Mouse (Mus musculus): Measurements from ENCODE around the gene Trim65. TPM values are rescaled to one million over a fixed set of nuclear protein-coding genes. Genes with fewer than 3 reads are reported as not detected.
"Not testable (repeated sequence)": the region's sequence is repeated elsewhere in the genome, so short reads cannot be mapped to it uniquely, and the experiment has no call there.

Trim65 gene
- polyA plus RNA-seq, 1 experiment from 2014 or later = 3.3 TPM

DNA sequence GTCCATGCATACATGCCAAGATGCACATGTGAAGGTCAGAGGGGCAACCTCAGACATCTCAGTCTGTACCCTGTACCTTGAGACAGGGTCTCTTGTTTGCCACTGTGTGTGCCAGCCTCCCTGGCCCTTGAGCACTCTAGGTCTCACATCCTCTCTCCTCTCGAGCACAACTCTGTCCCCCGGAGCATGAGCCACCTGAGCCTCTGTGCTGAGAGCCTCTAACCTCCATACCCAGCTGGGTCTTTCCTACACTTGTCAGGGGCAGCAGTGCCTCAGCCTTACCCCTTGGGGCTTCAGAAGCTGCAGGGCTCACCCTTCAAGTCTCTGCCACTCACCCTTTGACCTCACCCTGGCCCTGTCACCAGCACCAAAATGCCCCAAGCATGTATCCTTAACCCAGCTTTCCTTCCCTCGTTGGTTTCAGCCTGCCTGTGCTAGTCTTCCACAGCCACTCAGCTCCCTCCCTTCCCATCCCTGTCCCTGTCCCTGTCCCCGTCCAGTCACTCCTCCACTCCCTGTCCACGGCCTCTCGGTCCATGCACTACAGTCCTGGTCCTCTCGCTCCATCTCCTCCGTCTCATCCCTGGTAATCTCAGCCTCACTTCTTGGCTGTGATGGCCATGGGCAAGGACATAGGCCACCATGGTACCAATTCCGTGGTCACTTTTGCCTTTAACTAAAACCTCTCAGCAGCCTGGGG lies 1.7 kb downstream of the Trim65 start:
- H3K36me3 ChIP-seq (ENCODE audit: control insufficient read depth, insufficient read depth, low read length) = peaks cover 6% of the 10 kb centered on the region; the same call in 1 of the 2 replicates
- peak overlapping the region; percentile 10; the same call in 1 of the 2 replicates for H3K4me3 ChIP-seq (ENCODE audit: low read depth, low read length)

DNA sequence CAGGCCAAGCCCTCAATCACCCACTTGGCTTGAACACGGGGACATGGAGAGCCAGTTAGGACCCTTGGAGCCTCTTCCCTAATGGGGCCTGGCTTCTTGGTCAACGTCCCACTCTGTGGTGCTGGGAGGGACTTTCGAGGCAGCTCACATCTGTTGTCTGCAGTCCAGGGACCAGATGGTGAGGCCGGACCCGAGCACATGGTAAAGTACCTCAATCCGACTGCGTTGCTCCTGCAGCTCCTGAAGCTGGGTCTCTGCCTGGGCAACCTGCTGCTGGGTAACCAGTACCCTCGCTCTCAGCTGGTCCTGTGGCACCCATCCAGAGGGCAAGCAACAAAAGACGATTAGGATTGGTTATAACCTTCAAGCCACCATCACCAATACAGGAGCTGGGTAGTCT lies 2.9 kb downstream of the Trim65 start:
- TF ChIP-seq CTCF (IDR thresholded peaks at IDR 0.05; ENCODE audit: low read depth) (no peak), EP300 (optimal IDR thresholded peaks at IDR 0.05) (no peak)
- no peaks in the 10 kb centered on the region for H3K27me3 ChIP-seq (ENCODE audit: control insufficient read depth, insufficient read depth, low read length)
- no peak overlapping the region for H3K4me3 ChIP-seq (ENCODE audit: low read depth, low read length)
- H3K36me3 ChIP-seq (ENCODE audit: control insufficient read depth, insufficient read depth, low read length) = peaks cover 8% of the 10 kb centered on the region; the same call in 1 of the 2 replicates
- H3K4me2 ChIP-seq (replicated peaks; ENCODE audit: low read depth) = 0 out of 2 replicates have a peak overlapping the region, but pooled peaks have one; percentile 27
- ATAC-seq (ENCODE audit: low FRiP score, low TSS enrichment) (no peak), DNase-seq (ENCODE audit: low spot score) (no peak)
- no peaks in the 10 kb centered on the region for H3K9me3 ChIP-seq (ENCODE audit: control insufficient read depth, low read length)
- no peak overlapping the region for H3K9ac ChIP-seq (ENCODE audit: low read length)
- WGBS = 55% methylated on average over 9 of the region's 9 CpGs
- peak overlapping the region; percentile 8; the same call in 1 of the 2 replicates for H3K27ac ChIP-seq (replicated peaks)
- peaks cover 11% of the 10 kb centered on the region for H3K4me1 ChIP-seq (replicated peaks; ENCODE audit: control insufficient read depth, insufficient read depth)

More for the DNA sequence above, 1.7 kb downstream of the Trim65 start:
- 83% methylated on average over 9 of the region's 9 CpGs for WGBS
- ATAC-seq (ENCODE audit: low FRiP score, low TSS enrichment) = no peak
- Histone ChIP-seq H3K27me3 (ENCODE audit: control insufficient read depth, insufficient read depth, low read length) (no peaks in the 10 kb centered on the region), H3K4me1 (replicated peaks; ENCODE audit: control insufficient read depth, insufficient read depth) (peaks cover 11% of the 10 kb centered on the region), H3K9me3 (ENCODE audit: control insufficient read depth, low read length) (no peaks in the 10 kb centered on the region), H3K4me2 (replicated peaks; ENCODE audit: low read depth) (peak overlapping the region; percentile 69), H3K9ac (ENCODE audit: low read length) (peak overlapping the region; percentile 76), H3K27ac (replicated peaks) (0 out of 2 replicates have a peak overlapping the region, but pooled peaks have one; percentile 97)
- DNase-seq (ENCODE audit: low spot score) = no peak
- TF ChIP-seq EP300 (optimal IDR thresholded peaks at IDR 0.05) (no peak), CTCF (IDR thresholded peaks at IDR 0.05; ENCODE audit: low read depth) (no peak)

DNA sequence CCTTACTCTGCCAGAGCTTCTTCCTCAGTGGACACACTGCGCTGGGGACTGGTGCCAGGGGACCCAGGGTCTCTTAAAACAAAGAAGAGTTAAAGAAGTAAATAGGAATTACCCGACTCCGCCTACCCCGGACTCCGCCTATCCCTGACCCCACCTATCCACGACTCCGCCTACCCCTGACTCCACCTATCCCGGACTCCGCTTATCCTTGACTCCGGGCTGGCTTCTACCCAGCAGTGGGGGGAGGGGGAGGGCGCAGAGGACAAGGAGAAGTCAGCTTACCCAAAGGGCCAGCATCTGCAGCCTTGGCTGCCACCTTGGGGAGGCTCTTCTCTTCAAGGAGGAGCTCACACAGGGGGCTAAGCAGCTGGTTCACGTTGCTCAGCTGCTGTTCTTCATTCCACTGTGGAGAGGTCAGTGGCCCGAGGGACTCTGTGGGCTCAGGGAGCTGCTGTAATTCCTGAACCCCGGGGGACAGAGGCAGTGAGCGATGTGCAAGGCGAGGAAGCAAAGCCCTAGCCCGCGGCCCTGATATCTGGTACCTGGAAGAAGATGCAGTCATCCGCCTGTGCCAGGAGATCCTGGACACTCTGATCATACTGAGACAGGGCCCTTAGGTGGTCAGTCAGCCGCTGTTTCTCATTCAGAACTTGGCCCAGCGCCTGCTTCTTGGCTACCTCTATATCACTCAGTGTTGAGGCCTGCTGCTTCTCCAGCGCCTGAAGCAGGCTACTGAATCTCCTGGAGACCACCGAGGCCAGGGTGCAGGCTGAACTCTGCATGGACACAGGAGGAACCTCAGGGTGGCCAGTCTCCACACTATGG lies 3.6 kb downstream of the Trim65 start, which contains the start of gene Trim47:
TSS of gene Trim47 (minus strand) at position 55 of the 825 bp plus-strand sequence.
- H3K9ac ChIP-seq (ENCODE audit: low read length) = peak within 1 kb of the TSS; percentile 18
- H3K36me3 ChIP-seq (ENCODE audit: control insufficient read depth, insufficient read depth, low read length) = peaks cover 9% of the 10 kb centered on the region; the same call in 1 of the 2 replicates
- DNase-seq (ENCODE audit: low spot score) = peak; percentile 92
- H3K27me3 ChIP-seq (ENCODE audit: control insufficient read depth, insufficient read depth, low read length) = no peaks in the 10 kb centered on the region
- H3K27ac ChIP-seq (replicated peaks) = peak within 1 kb of the TSS; percentile 8; the same call in 1 of the 2 replicates
- H3K4me2 ChIP-seq (replicated peaks; ENCODE audit: low read depth) = peak within 1 kb of the TSS; percentile 27
- H3K4me1 ChIP-seq (replicated peaks; ENCODE audit: control insufficient read depth, insufficient read depth) = peaks cover 11% of the 10 kb centered on the region
- WGBS = 31% methylated on average over 23 of the region's 23 CpGs
- no peak within 1 kb of the TSS; the same call in 1 of the 2 replicates for H3K4me3 ChIP-seq (ENCODE audit: low read depth, low read length)
- H3K9me3 ChIP-seq (ENCODE audit: control insufficient read depth, low read length) = no peaks in the 10 kb centered on the region
- TF ChIP-seq EP300 (optimal IDR thresholded peaks at IDR 0.05) = no peak
- TF ChIP-seq CTCF (IDR thresholded peaks at IDR 0.05; ENCODE audit: low read depth) = peak; percentile 36
- ATAC-seq (ENCODE audit: low FRiP score, low TSS enrichment) = peak; percentile 47

DNA sequence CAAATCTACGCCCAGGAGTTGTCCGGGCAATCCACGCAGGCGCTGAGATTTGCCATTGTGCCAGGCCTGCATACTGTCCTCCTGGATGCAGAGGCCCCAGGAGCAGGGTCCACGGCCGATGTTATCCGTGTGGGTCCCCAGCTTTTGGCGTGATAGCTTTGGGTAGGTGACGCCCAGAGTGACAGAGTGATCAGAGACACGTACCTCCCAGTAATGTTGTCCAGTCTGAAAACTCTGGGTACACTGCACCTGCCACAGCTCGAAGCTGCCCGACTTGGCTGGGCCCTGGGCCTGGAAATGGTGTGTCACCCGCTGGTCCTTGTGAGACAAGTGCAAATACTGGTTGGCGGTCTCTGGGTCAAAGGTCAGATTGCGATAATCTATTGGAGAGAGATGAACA lies 4.7 kb downstream of the Trim65 start:
- peaks cover 8% of the 10 kb centered on the region; the same call in 1 of the 2 replicates for H3K36me3 ChIP-seq (ENCODE audit: control insufficient read depth, insufficient read depth, low read length)
- TF ChIP-seq CTCF (IDR thresholded peaks at IDR 0.05; ENCODE audit: low read depth) (no peak), EP300 (optimal IDR thresholded peaks at IDR 0.05) (no peak)
- H3K4me2 ChIP-seq (replicated peaks; ENCODE audit: low read depth) = no peak overlapping the region
- H3K27ac ChIP-seq (replicated peaks) = no peak overlapping the region
- DNase-seq (ENCODE audit: low spot score) (no peak), ATAC-seq (ENCODE audit: low FRiP score, low TSS enrichment) (no peak)
- no peaks in the 10 kb centered on the region for H3K9me3 ChIP-seq (ENCODE audit: control insufficient read depth, low read length)
- no peak overlapping the region for H3K9ac ChIP-seq (ENCODE audit: low read length)
- 94% methylated on average over 15 of the region's 15 CpGs for WGBS
- peaks cover 11% of the 10 kb centered on the region for H3K4me1 ChIP-seq (replicated peaks; ENCODE audit: control insufficient read depth, insufficient read depth)
- H3K27me3 ChIP-seq (ENCODE audit: control insufficient read depth, insufficient read depth, low read length) = no peaks in the 10 kb centered on the region
- no peak overlapping the region for H3K4me3 ChIP-seq (ENCODE audit: low read depth, low read length)

DNA sequence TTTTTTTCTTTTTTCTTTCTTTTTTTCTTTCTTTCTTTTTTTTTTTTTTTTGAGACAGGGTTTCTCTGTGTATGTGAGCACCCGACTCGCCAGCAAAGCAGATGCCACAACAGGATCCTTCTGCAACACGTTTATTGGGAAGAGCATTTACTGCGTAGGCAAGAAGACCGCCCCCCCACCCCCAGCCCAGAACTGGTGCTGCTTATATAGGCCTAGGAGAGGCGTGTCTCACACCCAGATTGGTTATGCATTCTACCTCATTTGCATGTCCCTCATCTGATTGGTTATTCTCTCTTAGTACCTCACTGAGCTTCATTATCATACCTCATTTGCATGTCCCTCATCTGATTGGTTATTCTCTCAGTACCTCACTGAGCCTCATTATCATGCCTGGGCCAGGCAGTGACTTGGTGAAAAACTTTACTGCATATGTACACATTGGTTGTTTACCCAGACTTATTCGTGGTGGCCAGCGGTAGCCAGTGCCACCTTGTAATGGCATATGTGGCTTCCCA lies 9.1 kb downstream of the Trim65 start:
- DNase-seq (ENCODE audit: low spot score); H3K27me3 ChIP-seq (ENCODE audit: control insufficient read depth, insufficient read depth, low read length); ATAC-seq (ENCODE audit: low FRiP score, low TSS enrichment); H3K9ac ChIP-seq (ENCODE audit: low read length); H3K4me1 ChIP-seq (replicated peaks; ENCODE audit: control insufficient read depth, insufficient read depth); H3K27ac ChIP-seq (replicated peaks); H3K9me3 ChIP-seq (ENCODE audit: control insufficient read depth, low read length); H3K4me3 ChIP-seq (ENCODE audit: low read depth, low read length); H3K36me3 ChIP-seq (ENCODE audit: control insufficient read depth, insufficient read depth, low read length); H3K4me2 ChIP-seq (replicated peaks; ENCODE audit: low read depth): not testable (repeated sequence)
- WGBS = 85% methylated on average over 8 of the region's 8 CpGs

All from stomach, postnatal 0 days (tissue).